Mouse (Mus musculus) C3H10T1/2 (cell line): Measurements from ENCODE around the gene Zdhhc8. TPM values are rescaled to one million over a fixed set of nuclear protein-coding genes. Genes with fewer than 3 reads are reported as not detected.

Source experiments
- polyA plus RNA-seq, 2 experiments: library from polyadenylated mRNA; unstranded; fragments of >200 nt; fragmentation: generic; extraction: Trizol; gene quantifications; one replicate each; pipeline ENCODE4 v1.2.1; 2012; ENCODE audit warnings: missing spikeins in 2 of 2

Gene Zdhhc8
- 10 to 100 TPM; 15.9 to 32.4 TPM for polyA plus RNA-seq

DNA sequence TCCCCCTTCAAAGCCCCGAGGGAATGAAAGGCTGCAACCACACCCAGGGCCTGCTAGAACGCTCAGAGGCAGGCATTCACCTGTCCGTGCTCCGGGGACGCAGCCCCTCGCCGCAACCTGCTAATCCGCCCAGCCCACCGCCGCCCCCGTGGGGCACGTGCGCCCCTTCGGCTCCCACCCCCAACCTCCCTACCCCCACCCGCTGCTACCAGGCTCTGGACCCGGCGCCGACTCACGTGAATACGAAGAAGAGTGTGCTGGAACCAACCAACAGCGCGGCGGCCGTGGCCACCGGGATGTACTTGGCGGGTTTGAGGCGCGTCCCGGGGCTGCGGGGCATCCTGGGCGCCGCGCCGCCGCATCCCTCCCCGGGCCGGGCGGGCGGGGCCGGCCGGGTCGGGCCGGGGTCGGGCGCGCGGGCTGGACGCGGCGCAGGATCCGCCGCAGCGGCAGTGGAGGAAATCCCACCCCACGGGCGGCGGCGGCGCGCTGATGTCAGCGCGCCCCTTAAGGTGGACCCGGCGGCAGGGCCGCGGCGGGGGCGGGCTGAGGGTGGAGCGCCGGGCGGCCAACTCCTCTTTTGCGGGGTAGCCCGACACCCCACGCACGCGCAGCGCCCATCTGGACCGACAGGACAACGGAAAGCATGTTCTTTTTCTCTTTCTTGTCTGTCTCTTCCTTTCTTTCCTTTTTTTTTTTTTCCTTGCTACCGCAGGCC is at the start of gene Zdhhc8:
Gene Zdhhc8 (minus strand): TSS at position 466 of the 718 bp plus-strand sequence.

DNA sequence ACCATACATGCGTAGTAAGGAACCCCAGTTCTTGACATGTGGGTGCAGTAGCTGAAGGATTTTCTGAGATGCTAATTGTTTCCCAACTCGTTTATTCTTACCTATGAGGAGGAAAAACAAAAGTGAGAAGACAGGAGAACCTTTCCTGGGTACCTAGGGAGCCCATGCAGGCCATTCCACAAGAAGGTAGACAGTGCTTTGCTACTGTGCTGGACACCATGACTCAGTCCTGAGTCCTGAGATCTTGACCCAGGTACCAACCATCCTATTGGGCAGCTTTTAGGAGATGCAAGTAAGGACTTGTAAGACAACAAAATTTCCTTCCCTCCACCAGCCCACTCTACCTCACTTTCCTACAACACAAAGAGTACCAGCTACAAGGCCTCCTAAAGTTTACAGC is 23.3 kb upstream of the Zdhhc8 start, which contains the start of gene Gm49776:
Gene Gm49776 (minus strand): TSS at position 101 of the 400 bp plus-strand sequence.

DNA sequence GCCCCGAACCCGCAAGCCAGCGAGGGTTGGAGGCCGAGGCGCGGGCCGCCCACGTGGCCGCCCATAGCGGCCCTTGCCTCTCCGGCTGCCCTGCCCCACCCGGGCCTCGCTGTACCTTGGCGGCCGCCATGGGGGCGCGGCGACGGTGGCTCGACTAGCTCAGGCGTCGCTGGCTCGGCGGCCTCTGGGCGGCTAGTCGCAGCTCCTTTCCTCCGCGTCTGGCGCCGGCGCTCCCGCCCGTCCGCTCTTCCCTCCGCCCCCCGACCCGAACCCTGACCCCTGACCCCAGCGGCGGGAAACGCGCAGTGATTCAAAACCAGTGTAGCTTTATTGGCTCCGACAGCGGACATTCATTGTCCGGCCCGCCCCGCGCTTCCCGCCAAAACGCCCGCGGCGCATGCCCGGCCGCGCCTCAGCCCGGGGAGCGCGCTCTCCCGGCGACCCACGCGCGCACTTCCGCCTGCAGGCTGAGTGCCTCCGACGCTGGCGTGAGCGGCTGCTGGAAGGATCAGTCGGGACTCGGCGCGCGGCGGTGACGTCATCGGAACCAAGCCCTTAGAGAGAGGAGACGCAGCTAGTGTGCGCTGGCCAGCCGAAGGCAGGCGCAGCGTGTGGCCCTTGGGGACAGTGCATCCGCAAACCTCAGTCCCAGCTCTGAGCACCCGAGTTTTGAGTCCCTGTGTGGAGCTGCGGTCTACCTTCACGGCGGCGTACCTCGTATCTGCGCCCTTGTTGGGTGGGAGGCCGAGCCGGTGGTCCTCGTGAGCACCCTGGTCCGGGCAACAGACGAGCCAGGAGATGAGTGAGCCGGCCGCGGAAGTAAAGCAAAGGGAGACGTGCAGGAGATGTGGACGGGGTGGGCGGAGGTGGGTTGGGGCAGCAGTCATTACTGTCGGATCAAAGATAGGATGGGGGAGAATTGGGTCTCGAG is 13.8 kb upstream of the Zdhhc8 start, which contains the start of the genes Trmt2a and Ranbp1:
Gene Trmt2a (plus strand): TSS at position 247 of the 931 bp plus-strand sequence.
Gene Ranbp1 (minus strand): TSS at position 300 of the 931 bp plus-strand sequence.

DNA sequence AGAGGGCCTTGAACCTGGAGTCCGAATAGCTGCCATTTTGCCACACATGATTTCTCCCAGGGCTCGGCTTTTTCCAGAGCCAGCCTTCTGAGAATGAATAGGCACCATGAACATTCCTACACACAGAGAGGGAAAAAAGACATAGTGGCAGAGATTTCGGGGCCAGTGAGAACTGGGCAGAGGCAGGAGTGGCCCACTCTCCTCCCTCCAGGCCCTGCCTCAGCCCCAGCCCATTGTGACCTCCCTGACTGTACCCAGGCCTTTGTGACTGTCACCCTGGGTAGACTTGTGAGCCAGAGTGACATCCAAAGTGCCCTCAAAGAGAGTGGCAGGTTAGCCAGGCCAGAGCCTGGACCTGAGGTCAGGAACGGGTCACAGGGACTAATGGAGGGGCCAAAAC is 17.4 kb downstream of the Zdhhc8 start, which contains the start of gene Ccdc188:
Gene Ccdc188 (plus strand): TSS at position 301 of the 400 bp plus-strand sequence.

Other genes with a start within 250 kb of the Zdhhc8 start
- 100 to 1,000 TPM; 113 to 200 TPM for gene Dgcr6, start 182.3 kb downstream of the Zdhhc8 start, polyA plus RNA-seq
- gene Prodh, start 144.9 kb downstream of the Zdhhc8 start, polyA plus RNA-seq: under 1 TPM; 0.02 to 0.28 TPM
- 1 to 10 TPM in 1 of 2 experiments, under 1 TPM in 1; 0.29 to 1.5 TPM for gene Rtn4r, start 107.5 kb downstream of the Zdhhc8 start, polyA plus RNA-seq
- gene Ccdc188, start 17.3 kb downstream of the Zdhhc8 start, polyA plus RNA-seq: under 1 TPM in 1 of 2 experiments, not detected in 1; 0.07 TPM
- 10 to 100 TPM; 53.6 to 67.5 TPM for gene Trmt2a, start 13.5 kb upstream of the Zdhhc8 start, polyA plus RNA-seq
- gene Ranbp1, start 13.6 kb upstream of the Zdhhc8 start, polyA plus RNA-seq: 100 to 1,000 TPM; 119 to 125 TPM
- gene Gm49776, start 23.2 kb upstream of the Zdhhc8 start, polyA plus RNA-seq: under 1 TPM in 1 of 2 experiments, not detected in 1; 0.20 TPM
- gene Dgcr8, start 54.1 kb upstream of the Zdhhc8 start, polyA plus RNA-seq: 10 to 100 TPM in 1 of 2 experiments, 1 to 10 TPM in 1; 2.8 to 17.0 TPM
- 10 to 100 TPM; 13.4 to 27.9 TPM for gene Tango2, start 113.0 kb upstream of the Zdhhc8 start, polyA plus RNA-seq
- gene Arvcf, start 113.0 kb upstream of the Zdhhc8 start, polyA plus RNA-seq: 10 to 100 TPM in 1 of 2 experiments, 1 to 10 TPM in 1; 5.1 to 32.9 TPM
- 10 to 100 TPM; 17.8 to 23.3 TPM for gene Txnrd2, start 191.2 kb upstream of the Zdhhc8 start, polyA plus RNA-seq
- gene Comt, start 191.7 kb upstream of the Zdhhc8 start, polyA plus RNA-seq: 100 to 1,000 TPM in 1 of 2 experiments, 10 to 100 TPM in 1; 53.2 to 129 TPM